Mouse (Mus musculus) right cerebral cortex, postnatal 36 days (tissue): ENCODE results near the gene Pa2g4.
"Not testable (repeated sequence)": the region's sequence is repeated elsewhere in the genome, so short reads cannot be mapped to it uniquely, and the experiment has no call there.

Experiments
- DNase-seq, 2 experiments: peaks; one replicate each; pipeline ENCODE4 v3.0.0; 2022; ENCODE audit warnings: low spot score in 2 of 2, mixed read lengths in 1 of 2

Pa2g4 gene

DNA sequence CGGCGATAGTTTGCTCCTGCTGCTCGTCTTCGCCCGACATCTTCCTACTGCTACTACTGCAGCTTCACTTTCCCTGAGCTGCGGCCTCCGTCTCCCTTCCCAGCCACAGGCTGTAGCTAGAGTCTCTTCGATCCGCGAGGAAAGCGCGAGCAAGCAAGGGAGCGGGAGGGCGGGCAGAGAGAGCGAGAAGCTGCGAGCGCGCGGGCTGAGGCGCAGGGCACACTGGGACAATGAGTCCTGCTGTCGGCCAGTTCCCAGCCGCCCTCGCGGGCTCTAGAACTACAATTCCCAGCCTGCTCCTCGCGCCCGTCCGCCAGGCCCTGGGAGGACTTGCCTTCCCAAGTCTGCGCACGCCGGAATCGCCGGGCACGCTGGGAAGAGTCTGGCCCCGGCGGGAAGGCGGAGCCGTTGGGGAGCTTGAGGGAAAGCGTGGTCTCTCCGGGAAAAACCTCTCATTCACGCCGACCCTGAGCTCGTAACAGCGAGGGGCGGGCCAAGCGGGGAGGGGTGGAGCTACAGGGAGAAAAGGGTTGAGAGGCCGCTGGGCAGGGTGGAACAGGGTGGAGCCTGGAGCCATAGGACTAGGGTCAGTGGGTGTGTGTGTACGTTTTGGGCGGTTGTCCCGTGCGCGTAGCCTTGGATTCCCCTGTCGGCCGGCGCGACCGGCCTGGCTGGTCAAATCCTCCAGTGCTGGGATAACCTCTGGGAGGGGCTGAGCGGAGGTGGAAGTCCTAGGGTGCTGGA is at the start of gene Pa2g4:
TSS of gene Pa2g4 (minus strand) at position 200 of the 744 bp plus-strand sequence.
- peak; percentile 98 for DNase-seq

- DNase-seq = no peak
These were observed 49.1 kb upstream of the Pa2g4 start for GRCm38 (mm10) chr10:128614934-128615333.

GRCm38 (mm10) chr10:128613820-128614219 is 48.0 kb upstream of the Pa2g4 start:
- not testable (repeated sequence) for DNase-seq

- DNase-seq = no peak
These were observed 47.3 kb upstream of the Pa2g4 start for GRCm38 (mm10) chr10:128613154-128613440.

GRCm38 (mm10) chr10:128612433-128613153 is 46.8 kb upstream of the Pa2g4 start:
- peak; percentile 43 to 63 for DNase-seq

- no peak for DNase-seq
These were observed 40.7 kb upstream of the Pa2g4 start for GRCm38 (mm10) chr10:128606483-128606882.

GRCm38 (mm10) chr10:128602470-128603128 is 36.8 kb upstream of the Pa2g4 start:
- DNase-seq = no peak

- DNase-seq = no peak
These were observed 35.7 kb upstream of the Pa2g4 start for GRCm38 (mm10) chr10:128601499-128601898.

- no peak for DNase-seq
These were observed 32.7 kb upstream of the Pa2g4 start for GRCm38 (mm10) chr10:128598476-128598875.

DNA sequence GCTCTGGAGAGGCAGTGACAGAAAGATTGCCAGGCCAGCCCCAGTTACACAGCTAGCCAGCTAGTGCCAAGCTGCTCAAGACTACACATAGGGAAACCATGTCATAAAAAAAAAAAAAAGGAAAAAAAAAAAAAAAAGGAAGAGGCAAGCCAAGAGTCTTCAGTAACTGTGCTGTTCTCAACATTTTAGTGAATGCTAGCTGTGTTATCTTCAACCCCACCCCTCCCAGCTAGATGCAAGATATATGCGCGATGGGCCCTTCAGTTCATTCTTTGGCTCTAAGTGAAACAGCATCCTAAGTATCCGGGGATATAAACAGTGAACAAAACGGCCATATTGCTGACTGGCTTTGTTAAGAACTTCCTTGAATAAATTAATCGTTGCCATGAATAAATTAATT is 27.0 kb upstream of the Pa2g4 start:
- no peak for DNase-seq

DNA sequence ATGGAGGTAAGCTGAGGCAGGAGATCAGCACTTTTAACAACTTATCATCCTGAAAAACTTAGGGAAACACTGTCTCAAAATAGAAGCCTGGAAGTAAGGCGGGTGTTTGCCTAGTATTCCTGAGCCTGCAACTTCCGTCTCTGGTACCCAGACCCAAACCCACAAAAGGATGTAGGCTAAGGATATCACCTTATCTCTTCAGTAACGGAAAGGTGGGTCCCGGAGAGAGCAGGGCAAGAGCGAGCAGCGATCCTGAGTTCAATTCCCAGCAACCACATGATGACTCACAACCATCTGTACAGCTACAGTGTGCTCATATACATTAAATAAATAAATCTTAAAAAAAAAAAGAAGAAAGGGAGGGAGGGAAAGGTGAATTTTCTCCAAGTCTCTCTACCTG is 25.6 kb upstream of the Pa2g4 start:
- DNase-seq = no peak

DNA sequence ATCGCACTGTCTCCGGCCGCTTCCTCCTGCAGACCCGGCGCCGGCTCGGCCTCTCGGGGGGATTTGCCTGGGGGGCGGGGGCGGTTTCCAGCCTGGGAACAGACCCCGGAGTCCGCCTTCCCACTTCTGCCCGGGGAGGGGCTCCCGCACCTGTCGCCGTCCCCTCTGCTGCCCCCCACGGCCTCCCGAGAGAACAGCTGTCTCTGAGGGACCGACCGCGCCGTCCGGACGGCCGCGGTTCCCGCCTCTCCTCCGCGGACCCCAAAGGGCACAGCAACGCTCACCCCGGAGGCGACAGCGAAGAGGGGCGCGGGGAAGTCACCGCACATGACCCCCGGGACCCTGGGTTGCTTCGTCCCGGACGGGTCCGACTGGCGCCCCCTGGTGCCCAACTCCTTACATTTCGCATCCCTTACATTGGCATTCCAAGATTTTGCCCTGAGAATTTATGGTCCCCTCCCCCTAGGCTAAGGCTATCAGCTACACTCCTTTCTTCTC is 24.5 kb upstream of the Pa2g4 start:
- no peak for DNase-seq

- no peak for DNase-seq
These were observed 23.8 kb upstream of the Pa2g4 start, which contains the start of gene Erbb3 for GRCm38 (mm10) chr10:128589464-128590192. Erbb3 (minus strand) TSS chr10:128589652.

DNA sequence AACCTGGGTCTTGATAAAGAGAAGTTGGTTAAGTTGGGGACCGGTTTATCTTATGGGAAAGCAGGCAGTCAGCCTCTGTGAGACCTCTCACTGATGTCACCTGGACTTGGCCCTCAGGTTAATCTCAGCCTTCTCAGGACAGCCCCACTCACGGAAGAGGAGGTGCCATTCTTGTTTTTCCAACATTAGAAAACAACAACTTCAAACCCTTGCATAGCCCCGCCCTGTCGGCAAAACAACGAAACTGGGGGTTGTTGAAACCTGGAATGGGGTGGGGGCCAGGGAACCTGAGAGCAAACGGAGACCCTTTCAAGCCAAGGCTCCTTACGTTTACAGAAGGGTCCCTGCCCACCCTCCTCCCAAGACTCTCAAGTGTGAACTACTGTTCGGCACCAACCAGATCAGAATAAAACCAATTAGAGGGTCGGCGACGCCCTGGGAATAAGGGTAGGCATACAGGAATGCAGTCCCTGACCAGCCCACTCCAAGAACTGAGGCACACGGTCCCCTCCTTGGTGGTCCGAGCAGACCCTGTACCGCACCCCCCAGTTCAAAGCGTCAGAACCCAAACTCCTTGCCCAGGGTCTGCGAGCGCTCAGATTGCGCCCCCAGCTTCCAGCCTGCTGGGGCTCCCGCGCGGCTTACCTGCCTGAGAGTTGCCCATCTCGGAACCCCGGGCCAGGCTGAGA is 23.1 kb upstream of the Pa2g4 start:
- no peak for DNase-seq

DNA sequence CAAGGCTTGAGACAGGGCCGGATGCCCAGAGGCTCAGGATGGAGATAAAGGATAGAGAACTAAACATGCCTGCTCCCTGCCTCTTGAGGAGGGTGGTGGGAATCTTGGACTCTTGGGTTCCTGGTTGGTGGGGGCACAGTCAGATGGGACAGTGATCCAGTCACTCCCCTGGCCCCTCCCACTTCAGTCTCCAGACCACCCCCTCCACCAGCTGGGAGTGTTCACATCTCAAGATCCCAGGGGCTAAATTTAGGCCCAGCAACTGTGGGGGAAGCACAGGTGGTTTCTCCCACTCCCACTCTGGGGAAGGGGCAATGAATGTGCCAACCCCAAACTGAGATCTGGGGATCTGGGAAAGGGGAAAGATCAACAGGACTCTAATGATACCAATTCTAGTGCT is 22.3 kb upstream of the Pa2g4 start:
- no peak for DNase-seq

- no peak for DNase-seq
These were observed 21.9 kb upstream of the Pa2g4 start for GRCm38 (mm10) chr10:128587697-128588096.

GRCm38 (mm10) chr10:128587120-128587519 is 21.3 kb upstream of the Pa2g4 start:
- no peak for DNase-seq

- DNase-seq = no peak
These were observed 20.8 kb upstream of the Pa2g4 start for GRCm38 (mm10) chr10:128586546-128586945.

- no peak for DNase-seq
These were observed 18.6 kb upstream of the Pa2g4 start for GRCm38 (mm10) chr10:128584386-128584785.

DNA sequence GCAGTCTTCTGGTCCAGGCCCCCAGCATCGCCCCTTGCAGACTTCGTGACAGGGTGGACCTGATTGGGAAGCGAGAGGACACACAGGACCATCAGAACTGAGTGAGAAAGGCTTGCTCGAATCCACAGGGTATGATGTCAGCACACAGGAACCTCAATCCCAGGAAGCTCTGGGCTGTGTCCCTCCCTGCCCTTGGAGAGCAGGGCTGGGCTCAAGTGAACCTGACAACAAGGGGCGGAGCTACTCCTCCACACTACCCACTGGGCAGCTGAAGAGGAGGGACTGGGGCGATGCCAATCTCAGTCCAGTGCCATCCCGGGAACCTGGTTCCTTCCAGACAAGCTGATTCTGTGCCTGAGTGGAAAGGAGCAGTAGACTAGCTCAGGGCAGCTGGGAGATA is 17.9 kb upstream of the Pa2g4 start:
- no peak for DNase-seq

DNA sequence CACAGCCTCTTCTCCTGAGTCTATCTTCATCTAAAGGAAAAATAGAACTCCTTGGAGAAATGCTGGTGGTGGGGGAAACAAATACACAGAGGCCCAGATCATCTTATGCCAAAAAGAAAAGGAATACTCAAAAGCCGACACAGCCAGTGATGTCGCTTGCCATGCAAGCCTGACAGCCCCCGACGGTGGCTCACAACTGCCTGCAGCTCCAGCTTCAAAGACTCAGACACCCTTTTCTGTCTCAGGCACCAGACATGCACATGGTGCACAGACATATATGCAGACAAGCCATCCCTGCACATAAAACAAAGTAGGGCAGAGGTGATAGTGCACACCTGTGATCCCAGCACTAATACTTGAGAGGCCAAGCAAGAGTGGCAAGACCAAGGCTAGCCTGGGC is 13.9 kb upstream of the Pa2g4 start:
- no peak for DNase-seq
